Mouse (Mus musculus) midbrain, embryonic 10.5 days (tissue): ENCODE results near the gene Clk2. TPM values are rescaled to one million over a fixed set of nuclear protein-coding genes. Genes with fewer than 3 reads are reported as not detected.
A peak's percentile ranks its signal among the peaks of the same experiment; 100 is the strongest.

Experiments used
- DNase-seq: peaks from one replicate; pipeline ENCODE4 v3.0.0-alpha.2; 2017; ENCODE audit warnings: low spot score
- H3K27ac ChIP-seq: fragments of 300-500 bp; sonication (generic); replicated peaks from 2 replicates; pipeline ENCODE4 v1.5.1; 2016; ENCODE audit warnings: mild to moderate bottlenecking
- H3K27me3 ChIP-seq: fragments of 300-500 bp; sonication (generic); 2 replicates; pipeline ENCODE4 v1.6.1; 2016; ENCODE audit warnings: low read depth, mild to moderate bottlenecking; ENCODE audit not compliant: poor library complexity, severe bottlenecking
- H3K36me3 ChIP-seq: fragments of 300-500 bp; sonication (generic); 2 replicates; pipeline ENCODE4 v1.6.1; 2016; ENCODE audit warnings: mild to moderate bottlenecking, moderate library complexity
- H3K4me1 ChIP-seq: fragments of 300-500 bp; sonication (generic); 2 replicates; pipeline ENCODE4 v1.6.1; 2016
- H3K4me3 ChIP-seq: fragments of 300-500 bp; sonication (generic); 2 replicates; pipeline ENCODE4 v1.5.1; 2016; ENCODE audit warnings: mild to moderate bottlenecking, moderate library complexity
- H3K9me3 ChIP-seq: fragments of 300-500 bp; sonication (generic); replicated peaks from 2 replicates; pipeline ENCODE4 v1.6.1; 2016; ENCODE audit warnings: mild to moderate bottlenecking
- WGBS: fragments of 180-500 bp; shearing (Covaris S2); methylation state at CpG from one replicate; pipeline ENCODE4 v1.1.7; 2016; 5-methylcytosine and 5-hydroxymethylcytosine counted together
- polyA plus RNA-seq: library from polyadenylated mRNA; unstranded; fragments of >200 nt; fragmentation: Nextera tagmentation; extraction: Ambion mirVana; gene quantifications from 2 replicates; pipeline ENCODE4 v1.2.1, GENCODE M21; 2016

Clk2 gene
- polyA plus RNA-seq, 1 experiment from 2014 or later = 34.0 TPM

GRCm38 (mm10) chr3:89183058-89183958 is 18.7 kb downstream of the Clk2 start, which contains the start of gene Fam189b:
Fam189b (plus strand) TSS chr3:89183143.
- 6% methylated on average over 39 of the region's 39 CpGs for WGBS
- H3K9me3 ChIP-seq = no peaks in the 10 kb centered on the region
- peak within 1 kb of the TSS; percentile 95 for H3K27ac ChIP-seq
- H3K27me3 ChIP-seq = peaks cover 17% of the 10 kb centered on the region
- peak; percentile 88 for DNase-seq
- peaks cover 59% of the 10 kb centered on the region for H3K36me3 ChIP-seq
- peaks cover 68% of the 10 kb centered on the region for H3K4me1 ChIP-seq
- peak within 1 kb of the TSS; percentile 72 for H3K4me3 ChIP-seq

GRCm38 (mm10) chr3:89183959-89184315 is 19.3 kb downstream of the Clk2 start:
- Histone ChIP-seq H3K4me1 (peaks cover 64% of the 10 kb centered on the region), H3K36me3 (peaks cover 61% of the 10 kb centered on the region), H3K27ac (peak overlapping the region; percentile 95), H3K4me3 (peak overlapping the region; percentile 72), H3K27me3 (peaks cover 24% of the 10 kb centered on the region), H3K9me3 (no peaks in the 10 kb centered on the region)
- DNase-seq = no peak
- WGBS = 82% methylated on average over 6 of the region's 6 CpGs

- Histone ChIP-seq H3K4me1 (peaks cover 60% of the 10 kb centered on the region), H3K36me3 (peaks cover 29% of the 10 kb centered on the region), H3K27me3 (peaks cover 24% of the 10 kb centered on the region), H3K9me3 (no peaks in the 10 kb centered on the region), H3K4me3 (peak overlapping the region; percentile 33), H3K27ac (peak overlapping the region; percentile 69)
- no peak for DNase-seq
- WGBS = 30% methylated on average over 23 of the region's 23 CpGs
These were observed 22.6 kb downstream of the Clk2 start for GRCm38 (mm10) chr3:89187197-89187596.

- WGBS = 62% methylated on average over 18 of the region's 18 CpGs
- Histone ChIP-seq H3K4me1 (peaks cover 53% of the 10 kb centered on the region), H3K27me3 (peaks cover 24% of the 10 kb centered on the region), H3K4me3 (no peak overlapping the region), H3K27ac (0 out of 2 replicates have a peak overlapping the region, but pooled peaks have one; percentile 7), H3K36me3 (peaks cover 24% of the 10 kb centered on the region), H3K9me3 (no peaks in the 10 kb centered on the region)
- DNase-seq = no peak
These were observed 23.3 kb downstream of the Clk2 start for GRCm38 (mm10) chr3:89187690-89188477.

GRCm38 (mm10) chr3:89188478-89188875 is 23.9 kb downstream of the Clk2 start:
- Histone ChIP-seq H3K4me1 (peaks cover 47% of the 10 kb centered on the region), H3K27ac (0 out of 2 replicates have a peak overlapping the region, but pooled peaks have one; percentile 3), H3K4me3 (no peak overlapping the region), H3K36me3 (peaks cover 24% of the 10 kb centered on the region), H3K9me3 (no peaks in the 10 kb centered on the region), H3K27me3 (peaks cover 24% of the 10 kb centered on the region)
- 60% methylated on average over 12 of the region's 12 CpGs for WGBS
- no peak for DNase-seq

GRCm38 (mm10) chr3:89190436-89190835 is 25.8 kb downstream of the Clk2 start:
- WGBS = 89% methylated on average over 8 of the region's 8 CpGs
- Histone ChIP-seq H3K4me3 (no peak overlapping the region), H3K27ac (no peak overlapping the region), H3K9me3 (no peaks in the 10 kb centered on the region), H3K36me3 (peaks cover 21% of the 10 kb centered on the region), H3K27me3 (peaks cover 24% of the 10 kb centered on the region), H3K4me1 (peaks cover 29% of the 10 kb centered on the region)
- no peak for DNase-seq

- Histone ChIP-seq H3K27me3 (peaks cover 6% of the 10 kb centered on the region), H3K36me3 (peaks cover 5% of the 10 kb centered on the region), H3K4me1 (peaks cover 19% of the 10 kb centered on the region), H3K4me3 (no peak overlapping the region), H3K9me3 (no peaks in the 10 kb centered on the region), H3K27ac (no peak overlapping the region)
- DNase-seq = no peak
- WGBS = 84% methylated on average over 1 of the region's 1 CpGs
These were observed 28.8 kb downstream of the Clk2 start for GRCm38 (mm10) chr3:89193351-89193750.

GRCm38 (mm10) chr3:89193853-89194252 is 29.3 kb downstream of the Clk2 start:
- WGBS = 91% methylated on average over 2 of the region's 2 CpGs
- DNase-seq = no peak
- no peak overlapping the region for H3K27ac ChIP-seq
- H3K4me1 ChIP-seq = peaks cover 17% of the 10 kb centered on the region
- H3K36me3 ChIP-seq = peaks cover 1% of the 10 kb centered on the region; the same call in 1 of the 2 replicates
- H3K27me3 ChIP-seq = peaks cover under 1% of the 10 kb centered on the region; the same call in 1 of the 2 replicates
- no peak overlapping the region for H3K4me3 ChIP-seq
- H3K9me3 ChIP-seq = no peaks in the 10 kb centered on the region

- H3K27me3 ChIP-seq = no peaks in the 10 kb centered on the region
- H3K9me3 ChIP-seq = no peaks in the 10 kb centered on the region
- H3K4me1 ChIP-seq = peaks cover 17% of the 10 kb centered on the region
- WGBS = 7% methylated on average over 33 of the region's 33 CpGs
- H3K36me3 ChIP-seq = no peaks in the 10 kb centered on the region
- peak overlapping the region; percentile 51 for H3K4me3 ChIP-seq
- H3K27ac ChIP-seq = peak overlapping the region; percentile 89
- peak; percentile 95 for DNase-seq
These were observed 31.6 kb downstream of the Clk2 start for GRCm38 (mm10) chr3:89195979-89196877.

- DNase-seq = no peak
- 75% methylated on average over 3 of the region's 3 CpGs for WGBS
- Histone ChIP-seq H3K4me1 (peaks cover 26% of the 10 kb centered on the region), H3K27ac (no peak overlapping the region), H3K9me3 (no peaks in the 10 kb centered on the region), H3K36me3 (peaks cover 10% of the 10 kb centered on the region), H3K4me3 (no peak overlapping the region), H3K27me3 (no peaks in the 10 kb centered on the region)
These were observed 35.2 kb downstream of the Clk2 start for GRCm38 (mm10) chr3:89199839-89200238.

- peak; percentile 87 for DNase-seq
- Histone ChIP-seq H3K4me3 (peak within 1 kb of the TSS; percentile 56), H3K4me1 (peaks cover 9% of the 10 kb centered on the region), H3K27me3 (no peaks in the 10 kb centered on the region), H3K36me3 (peaks cover 37% of the 10 kb centered on the region), H3K9me3 (no peaks in the 10 kb centered on the region), H3K27ac (peak within 1 kb of the TSS; percentile 23)
- 28% methylated on average over 13 of the region's 13 CpGs for WGBS
These were observed 37.9 kb downstream of the Clk2 start, which contains the start of gene Gba for GRCm38 (mm10) chr3:89202253-89203141. Gba (plus strand) TSS chr3:89202928.
